Mouse (Mus musculus) layer of hippocampus, adult 2 months (tissue): ENCODE measurements around the gene Tec. TPM values are rescaled to one million over a fixed set of nuclear protein-coding genes. Genes with fewer than 3 reads are reported as not detected.
A peak's percentile ranks its signal among the peaks of the same experiment; 100 is the strongest.

Experiments used
- DNase-seq, 2 experiments: peaks; one replicate each; pipeline ENCODE4 v3.0.0; 2022; ENCODE audit warnings: low spot score in 2 of 2
- H3K27ac ChIP-seq: fragments of 200-600 bp; 2 replicates; pipeline ENCODE4 v1.8.1; 2022
- H3K4me3 ChIP-seq: fragments of 200-600 bp; 2 replicates; pipeline ENCODE4 v1.8.1; 2022; ENCODE audit warnings: mild to moderate bottlenecking
- CTCF ChIP-seq: fragments of 200-600 bp; conservative IDR thresholded peaks from 2 replicates; pipeline ENCODE4 v1.8.1; 2022; ENCODE audit warnings: antibody characterized with exemption, mild to moderate bottlenecking, moderate library complexity
- total RNA-seq, 2 experiments: library from RNA; stranded (reverse); gene quantifications; 2 replicates each; pipeline ENCODE4 v1.2.3; 2021

Tec gene
- total RNA-seq, 2 experiments from 2014 or later, result 1.1 to 1.8 TPM

DNA sequence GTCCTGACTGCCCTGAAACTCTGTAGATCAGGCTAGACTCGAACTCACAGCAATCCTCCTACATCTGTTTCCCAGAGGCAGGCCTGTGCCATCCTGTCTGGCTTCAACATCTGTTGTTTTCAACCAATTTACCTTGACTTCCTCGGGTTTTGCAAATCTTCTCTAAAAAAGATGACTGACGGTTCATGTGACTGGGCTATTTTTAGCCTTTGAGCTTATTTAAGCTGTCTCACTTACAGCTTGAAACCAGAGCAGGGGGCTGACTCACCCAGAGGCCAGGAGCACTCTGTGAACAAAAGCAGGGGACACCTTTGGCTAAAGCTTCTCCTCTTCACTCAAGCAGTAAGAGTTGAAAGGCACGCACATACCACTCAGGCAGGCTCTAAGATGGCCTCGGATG lies 65.4 kb downstream of the Tec start:
- no peak for DNase-seq
- Histone ChIP-seq H3K4me3 (no peak overlapping the region), H3K27ac (no peak overlapping the region)
- no peak for TF ChIP-seq CTCF

DNA sequence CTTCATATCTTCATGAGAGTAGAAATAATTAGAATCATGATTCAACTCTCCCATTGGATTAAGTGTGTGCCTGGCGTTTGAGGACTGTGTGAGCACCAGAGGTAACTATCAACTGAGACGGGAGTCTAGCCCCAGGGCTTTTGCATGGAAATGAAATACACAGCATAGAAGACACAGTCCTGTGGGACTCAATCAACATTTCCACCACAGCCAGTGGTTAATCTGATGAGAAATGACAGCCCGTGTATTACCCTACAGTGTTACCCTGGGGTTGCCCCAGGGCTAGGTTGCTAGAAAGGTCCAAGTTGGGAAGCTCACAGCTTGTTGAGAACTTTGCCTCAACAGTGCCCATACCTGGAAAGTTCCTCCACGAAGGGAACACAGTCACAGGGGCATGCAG lies 69.7 kb downstream of the Tec start:
- TF ChIP-seq CTCF, result no peak
- no peak overlapping the region for H3K27ac ChIP-seq

DNA sequence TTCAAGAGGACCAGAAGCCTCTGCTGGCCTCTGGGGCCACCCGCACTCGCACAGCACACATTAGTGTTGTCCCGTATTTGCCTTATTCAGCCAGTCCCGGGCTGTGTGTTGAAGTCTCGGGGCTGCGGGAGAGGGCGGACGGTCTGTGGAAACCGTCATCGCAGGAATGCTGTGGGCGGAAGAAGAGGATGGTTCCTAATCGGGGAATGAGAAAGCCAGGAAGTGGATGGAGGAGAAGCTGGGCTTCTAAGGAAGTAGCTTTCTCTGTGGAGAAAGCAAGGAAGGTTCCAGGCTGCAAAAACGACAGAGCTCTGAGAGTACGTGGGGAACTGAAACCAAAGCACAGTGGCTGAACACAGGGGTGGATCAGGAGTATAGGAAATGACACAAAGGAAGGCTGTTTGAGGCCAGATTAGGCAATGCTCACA lies 72.1 kb downstream of the Tec start:
- Histone ChIP-seq H3K4me3 (peak overlapping the region; percentile 35), H3K27ac (peak overlapping the region; percentile 61; the same call in 1 of the 2 replicates)
- no peak for TF ChIP-seq CTCF
- DNase-seq, result no peak

More for the DNA sequence above, 69.7 kb downstream of the Tec start:
- H3K4me3 ChIP-seq, result no peak overlapping the region
- no peak for DNase-seq

DNA sequence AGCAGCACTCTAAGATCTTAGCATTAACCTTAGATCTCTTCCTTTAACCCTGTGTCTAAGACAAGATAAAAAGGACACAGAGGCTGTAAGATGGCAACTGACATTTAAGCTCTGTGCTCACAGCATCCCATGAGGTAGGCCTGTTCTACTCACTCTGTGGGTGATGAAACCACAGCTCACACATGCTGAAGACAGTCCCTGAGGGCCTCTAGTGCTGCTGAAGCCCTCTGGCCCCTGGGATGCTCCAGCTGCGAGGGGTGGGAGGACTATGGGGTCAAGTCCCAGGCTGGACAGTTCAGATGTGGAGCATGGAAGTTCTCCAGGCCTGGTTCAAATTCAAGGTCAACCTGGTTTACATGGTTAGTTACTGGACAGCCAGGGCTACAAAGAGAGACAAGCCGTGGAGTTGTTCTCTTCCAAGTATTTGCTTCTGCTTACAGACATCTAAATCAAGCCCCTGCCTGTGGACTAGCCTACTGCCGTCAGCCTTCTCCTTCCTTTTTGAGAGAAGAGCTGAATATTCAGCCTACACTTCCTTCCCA lies 74.9 kb downstream of the Tec start:
- no peak for DNase-seq
- no peak for TF ChIP-seq CTCF
- Histone ChIP-seq H3K27ac (no peak overlapping the region), H3K4me3 (no peak overlapping the region)

DNA sequence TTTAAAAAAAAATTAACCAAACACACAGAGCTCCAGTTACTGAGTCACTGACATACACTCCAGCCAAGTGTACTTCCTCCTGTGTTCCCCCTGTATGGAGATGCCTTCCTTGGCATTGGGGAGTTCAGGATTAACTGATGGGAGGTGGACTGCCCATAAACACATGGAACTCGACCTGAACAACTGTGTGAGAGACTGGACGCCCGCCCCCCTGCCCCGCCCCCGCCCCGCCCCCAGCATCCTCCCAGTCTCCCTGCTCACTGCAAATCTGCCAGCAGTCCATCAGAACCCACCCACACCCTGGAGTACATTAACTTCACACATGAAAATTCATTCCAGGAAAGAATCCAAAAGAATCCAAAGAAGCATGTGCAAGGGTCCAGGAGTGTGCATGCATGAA lies 76.5 kb downstream of the Tec start:
- Histone ChIP-seq H3K27ac (no peak overlapping the region), H3K4me3 (no peak overlapping the region)
- DNase-seq, result no peak
- no peak for TF ChIP-seq CTCF

DNA sequence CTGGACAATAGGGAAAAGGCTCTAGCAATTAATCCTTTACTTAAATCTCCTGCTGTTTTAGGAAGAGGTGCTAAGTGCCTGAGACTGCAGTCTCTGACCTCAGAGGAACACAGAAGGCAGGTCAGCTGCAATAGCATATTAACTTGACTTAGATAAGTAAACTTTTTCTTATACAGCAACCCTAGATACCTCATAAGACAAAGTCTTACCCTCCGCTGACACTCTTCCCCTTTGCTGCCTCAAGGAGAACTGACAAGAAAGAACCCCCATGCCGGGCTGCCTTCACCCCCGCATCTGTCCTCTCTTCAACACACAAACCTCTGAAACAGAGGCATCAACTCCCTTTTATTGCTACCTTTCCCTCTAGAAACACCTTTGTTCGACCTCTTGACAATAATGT lies 76.9 kb downstream of the Tec start:
- no peak for DNase-seq
- no peak overlapping the region for H3K27ac ChIP-seq
- no peak for TF ChIP-seq CTCF
- H3K4me3 ChIP-seq, result no peak overlapping the region

DNA sequence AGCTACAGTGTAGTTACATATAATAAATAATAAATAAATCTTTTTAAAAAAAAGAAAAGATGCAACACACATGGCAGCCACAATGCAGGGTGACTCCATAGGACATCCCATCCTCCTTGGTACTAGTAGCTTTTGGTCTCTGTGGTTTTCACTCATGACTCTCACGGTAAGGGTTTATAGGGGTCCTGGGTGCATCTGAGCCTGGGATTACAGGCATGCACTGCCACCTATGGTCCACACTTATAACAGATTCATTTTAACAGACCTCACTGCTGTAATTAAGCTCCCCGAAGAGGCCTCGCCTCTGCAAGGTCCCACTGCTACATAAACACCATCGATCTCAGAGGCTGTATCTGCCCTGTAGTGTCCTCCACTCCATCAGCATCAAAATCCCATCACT lies 82.8 kb downstream of the Tec start:
- no peak for DNase-seq
- TF ChIP-seq CTCF, result peak; percentile 64
- H3K27ac ChIP-seq, result no peak overlapping the region

DNA sequence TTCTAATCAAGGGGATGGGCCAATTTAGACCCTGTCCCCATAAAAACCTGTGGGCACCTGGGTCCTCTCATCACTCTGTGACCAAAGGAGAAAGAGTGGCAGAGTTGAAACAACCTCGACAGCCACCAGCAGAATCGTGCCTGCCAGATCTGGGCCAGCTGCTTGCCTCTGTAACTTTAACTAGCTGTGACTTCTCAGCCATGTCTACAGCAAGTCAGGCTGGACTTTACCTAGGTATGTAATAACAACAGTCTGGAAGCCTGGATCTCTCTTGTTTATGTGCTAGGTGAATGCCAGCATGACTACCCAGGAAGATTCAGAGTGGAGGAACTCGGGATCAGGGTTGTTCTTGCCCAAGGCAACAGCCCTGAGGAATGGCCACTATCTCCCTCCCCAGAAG lies 83.6 kb downstream of the Tec start:
- no peak overlapping the region for H3K27ac ChIP-seq
- H3K4me3 ChIP-seq, result no peak overlapping the region
- TF ChIP-seq CTCF, result no peak
- no peak for DNase-seq

More for the DNA sequence above, 82.8 kb downstream of the Tec start:
- no peak overlapping the region for H3K4me3 ChIP-seq

DNA sequence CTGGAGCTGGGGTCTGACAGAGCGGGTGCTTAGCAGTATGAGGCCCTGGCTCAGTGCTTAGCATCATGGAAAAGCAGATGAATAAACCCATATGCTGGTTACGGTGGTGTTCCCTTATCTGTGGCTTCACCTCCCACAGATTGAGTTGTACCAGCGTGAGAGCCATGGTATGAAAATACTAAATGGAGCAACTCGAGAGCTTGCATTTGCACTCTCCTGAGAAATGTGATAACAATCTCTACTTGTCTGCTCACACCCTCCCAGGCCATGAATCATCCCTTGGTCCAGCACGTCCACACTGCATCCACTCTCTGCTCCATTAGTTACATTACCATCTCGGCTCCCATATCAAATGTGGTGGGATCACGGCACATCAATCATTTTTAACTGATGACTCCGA lies 84.3 kb downstream of the Tec start:
- DNase-seq, result peak in 1 of 2 experiments; percentile 32
- H3K4me3 ChIP-seq, result no peak overlapping the region
- H3K27ac ChIP-seq, result no peak overlapping the region
- no peak for TF ChIP-seq CTCF

DNA sequence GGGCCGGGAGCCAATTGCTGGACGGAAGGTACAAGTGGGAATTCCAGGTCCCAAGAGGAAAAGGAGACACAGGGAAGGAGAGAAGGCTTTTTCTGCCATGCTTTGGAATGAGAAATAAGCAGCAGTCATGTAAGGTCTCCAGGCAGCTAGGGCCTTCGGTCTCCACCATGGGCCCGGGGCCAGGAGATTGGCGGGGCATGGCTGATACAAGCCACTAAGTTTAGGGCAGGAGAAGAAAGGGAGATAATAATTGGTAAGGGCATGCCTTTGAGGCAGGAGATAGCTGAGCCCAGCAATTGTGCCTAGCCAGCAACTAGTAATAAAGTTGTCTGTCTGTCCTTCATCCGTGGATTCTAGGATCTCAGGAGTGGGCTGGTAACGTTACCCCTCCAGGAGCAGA lies 85.2 kb downstream of the Tec start:
- TF ChIP-seq CTCF, result no peak
- DNase-seq, result no peak

DNA sequence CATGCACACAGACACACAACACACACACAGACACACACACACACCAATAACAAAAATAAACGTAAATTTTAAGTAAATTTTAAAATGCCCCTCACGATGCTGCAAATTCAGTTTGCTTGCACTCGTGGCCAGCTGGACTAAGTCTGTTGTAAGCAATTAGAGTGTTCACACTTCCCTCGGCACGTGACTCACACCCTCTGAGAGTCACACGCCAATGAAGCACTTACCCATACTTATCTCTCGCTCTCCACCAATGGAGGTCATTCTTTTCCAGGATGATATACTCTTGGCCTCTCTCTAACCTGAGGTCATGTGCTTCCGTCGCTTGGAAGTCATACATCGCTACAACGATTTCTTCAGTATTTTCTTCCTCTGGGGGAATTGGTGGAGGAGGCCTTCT lies 86.5 kb downstream of the Tec start:
- no peak overlapping the region for H3K27ac ChIP-seq
- no peak overlapping the region for H3K4me3 ChIP-seq
- no peak for TF ChIP-seq CTCF
- no peak for DNase-seq

More for the DNA sequence above, 85.2 kb downstream of the Tec start:
- Histone ChIP-seq H3K27ac (no peak overlapping the region), H3K4me3 (no peak overlapping the region)

DNA sequence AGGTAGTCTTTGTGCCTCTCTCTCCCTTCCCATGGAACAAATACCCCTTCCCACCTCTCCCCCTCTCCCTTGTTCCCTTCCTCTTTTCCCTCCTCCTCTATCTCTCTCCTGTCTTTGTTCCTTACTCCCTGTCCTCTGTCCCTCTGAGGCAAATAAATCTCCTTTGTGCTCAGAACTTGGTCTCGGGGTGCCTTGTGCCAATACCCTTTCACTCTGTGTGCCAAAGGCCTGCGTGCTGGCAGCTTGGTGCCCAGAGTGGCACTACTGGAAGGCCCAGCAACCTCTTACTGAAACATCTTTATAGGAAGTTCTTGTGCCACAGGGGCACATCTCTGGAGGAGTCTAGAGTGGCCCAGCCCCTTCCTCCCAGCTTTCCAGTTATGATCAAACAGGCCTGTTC lies 91.7 kb downstream of the Tec start:
- H3K27ac ChIP-seq, result no peak overlapping the region
- no peak for DNase-seq
- TF ChIP-seq CTCF, result no peak
- no peak overlapping the region for H3K4me3 ChIP-seq

DNA sequence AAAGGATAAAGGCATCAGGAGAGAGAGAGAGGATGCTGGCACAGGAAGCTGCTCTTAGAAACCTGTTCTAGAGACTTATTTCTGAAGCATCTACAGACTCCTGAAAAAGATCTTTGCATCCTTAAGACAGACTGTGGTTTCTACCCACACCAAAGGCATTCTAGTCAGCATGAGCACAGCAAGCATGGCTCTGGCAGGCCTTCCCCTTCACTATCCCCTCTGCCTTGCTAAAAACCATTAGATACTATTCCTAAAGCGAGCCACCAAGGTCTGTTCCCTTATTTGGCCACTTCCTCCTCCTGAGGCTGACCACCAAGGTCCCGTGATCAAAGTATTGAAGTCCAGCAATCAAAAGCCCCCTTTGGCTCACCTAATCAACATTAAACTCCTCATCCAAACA lies 92.2 kb downstream of the Tec start:
- no peak overlapping the region for H3K4me3 ChIP-seq
- no peak for DNase-seq
- TF ChIP-seq CTCF, result no peak
- H3K27ac ChIP-seq, result no peak overlapping the region

DNA sequence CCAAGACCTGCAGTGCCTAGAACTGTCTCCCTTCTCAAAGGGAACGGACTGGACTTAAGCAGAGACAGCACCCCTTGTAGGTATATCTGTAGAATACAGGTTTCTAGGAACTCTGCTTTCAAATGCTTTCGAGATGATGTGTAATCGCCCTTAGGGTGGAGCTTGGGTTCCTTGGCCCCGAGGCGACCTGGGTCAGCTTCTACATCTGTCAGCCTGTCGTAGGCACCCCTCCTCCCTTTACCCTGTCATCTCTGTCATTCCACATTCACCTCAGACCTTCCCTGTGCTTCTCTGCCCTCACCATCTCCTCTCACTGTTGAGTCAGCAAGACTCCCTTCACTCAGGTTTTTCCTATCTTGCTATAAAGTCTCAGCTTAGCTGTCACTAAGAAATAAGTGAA lies 98.4 kb downstream of the Tec start:
- H3K27ac ChIP-seq, result no peak overlapping the region
- TF ChIP-seq CTCF, result no peak
- no peak for DNase-seq

DNA sequence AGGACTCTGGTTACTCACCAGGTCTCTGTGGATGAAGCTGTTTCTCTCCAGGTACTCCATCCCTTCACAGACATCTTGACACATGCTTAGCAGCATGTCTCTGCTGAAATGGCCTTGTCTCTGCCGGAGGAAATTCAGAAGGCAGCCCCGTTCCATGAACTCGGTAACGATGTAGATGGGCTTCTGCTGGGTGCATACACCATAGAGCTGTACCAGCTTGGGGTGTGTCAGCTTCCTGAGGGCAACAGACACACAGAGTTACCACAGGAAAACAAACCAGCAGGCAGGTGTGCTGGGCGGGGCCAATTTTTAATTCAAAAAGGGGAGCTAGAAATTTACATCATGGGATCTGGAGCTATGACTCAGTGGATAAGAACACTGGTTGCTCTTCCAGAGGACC lies 104.7 kb downstream of the Tec start:
- no peak for TF ChIP-seq CTCF

More for the DNA sequence above, 98.4 kb downstream of the Tec start:
- no peak overlapping the region for H3K4me3 ChIP-seq

More for the DNA sequence above, 104.7 kb downstream of the Tec start:
- Histone ChIP-seq H3K4me3 (no peak overlapping the region), H3K27ac (no peak overlapping the region)
- no peak for DNase-seq
